Mouse (Mus musculus) macrophage (primary cell): Measurements from ENCODE around the gene Erp29. TPM values are rescaled to one million over a fixed set of nuclear protein-coding genes. Genes with fewer than 3 reads are reported as not detected.
"Not testable (repeated sequence)": the region's sequence is repeated elsewhere in the genome, so short reads cannot be mapped to it uniquely, and the experiment has no call there.

Experiments
- H3K27ac ChIP-seq: fragments of 350-480 bp; formaldehyde crosslinking; 2 replicates; pipeline ENCODE4 v1.9.0; 2021
- H3K36me3 ChIP-seq: fragments of 350-480 bp; formaldehyde crosslinking; 2 replicates; pipeline ENCODE4 v1.9.0; 2021; ENCODE audit errors: inconsistent target
- H3K4me3 ChIP-seq: fragments of 350-480 bp; formaldehyde crosslinking; 2 replicates; pipeline ENCODE4 v1.9.0; 2021; ENCODE audit errors: inconsistent target
- H3K79me2 ChIP-seq: fragments of 350-480 bp; formaldehyde crosslinking; 2 replicates; pipeline ENCODE4 v1.9.0; 2021; ENCODE audit errors: inconsistent target
- WGBS: methylation state at CpG from one replicate; pipeline ENCODE4 v1.1.7; 2026; ENCODE audit warnings: inconsistent platforms; ENCODE audit not compliant: missing documents; 5-methylcytosine and 5-hydroxymethylcytosine counted together
- polyA plus RNA-seq: library from polyadenylated mRNA; stranded (reverse); fragments of 250-400 nt; gene quantifications from 3 replicates; pipeline ENCODE4 v1.2.4, GENCODE M21; 2018; ENCODE audit warnings: inconsistent platforms
- total RNA-seq, 78 experiments: library from RNA; depleted of rRNA; stranded (reverse); fragments of 250-400 nt; gene quantifications; 1 replicate in 9 of 78; 2 replicates in 24 of 78; 3 replicates in 43 of 78; 4 replicates in 2 of 78; pipeline ENCODE4 v1.2.4; 2018; ENCODE audit warnings: inconsistent platforms in 56 of 78

The Erp29 gene
- 100 to 1,000 TPM in 3 of 26 experiments, 10 to 100 TPM in 21, 1 to 10 TPM in 2; 9.4 to 168 (median 42.3) TPM for total RNA-seq (2018; cell fraction: chromatin; rRNA removed)
- total RNA-seq (2018; cell fraction: cytosol; rRNA removed) = 100 to 1,000 TPM; 237 to 408 (median 331) TPM
- 100 to 1,000 TPM in 24 of 26 experiments, 10 to 100 TPM in 2; 61.1 to 379 (median 212) TPM for total RNA-seq (2018; cell fraction: nucleus; rRNA removed)
- 327 to 388 TPM (median 342 TPM) in 3 replicates for polyA plus RNA-seq

DNA sequence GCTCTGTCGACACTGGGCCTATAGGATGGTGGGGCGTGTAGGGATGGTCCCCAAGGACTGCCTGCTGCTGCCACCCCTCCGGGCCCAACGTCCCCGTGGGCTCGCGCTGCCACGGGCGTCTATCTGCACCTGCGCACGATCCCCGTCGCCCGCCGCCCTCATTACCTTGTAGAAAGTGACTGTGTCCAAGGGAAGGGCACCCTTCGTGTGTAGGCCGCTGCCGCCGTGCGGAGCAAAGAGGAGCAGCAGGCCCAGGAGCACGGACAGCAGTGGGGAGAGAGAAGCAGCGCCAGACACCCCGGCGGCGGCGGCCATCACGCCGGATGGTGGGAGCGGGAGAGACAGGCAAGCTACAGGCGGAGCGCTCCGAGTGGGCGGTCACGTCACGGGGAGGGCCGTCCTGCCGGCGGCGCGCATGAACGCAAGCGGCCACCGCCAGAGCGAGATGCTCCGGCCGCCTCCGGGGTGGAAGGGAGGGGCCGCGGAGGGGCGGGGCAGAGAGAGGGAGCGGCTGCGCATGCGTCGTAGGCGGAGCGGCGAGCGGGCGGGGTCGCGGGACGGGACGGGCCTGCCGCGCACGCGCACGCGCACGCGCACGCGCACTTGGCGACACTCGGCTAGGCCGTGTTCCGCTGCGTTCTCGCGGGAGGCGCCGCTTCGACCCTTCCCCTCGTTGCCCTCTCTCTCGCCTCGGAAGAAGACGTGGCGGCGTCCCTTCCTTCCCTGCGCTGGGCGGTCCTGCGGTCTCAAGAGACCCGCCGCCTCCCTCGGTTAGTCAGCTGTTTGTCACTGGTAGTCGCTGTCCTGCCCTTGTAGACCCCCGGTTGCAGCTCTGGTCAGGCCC is at the start of gene Erp29:
Erp29 (minus strand) TSS at position 481 of the 844 bp plus-strand sequence.
- H3K4me3 ChIP-seq = peak within 1 kb of the TSS; percentile 88
- WGBS = 2% methylated on average over 92 of the region's 97 CpGs
- H3K27ac ChIP-seq = peak within 1 kb of the TSS; percentile 97
- H3K79me2 ChIP-seq = peaks cover 55% of the 10 kb centered on the region
- H3K36me3 ChIP-seq = peaks cover 25% of the 10 kb centered on the region

DNA sequence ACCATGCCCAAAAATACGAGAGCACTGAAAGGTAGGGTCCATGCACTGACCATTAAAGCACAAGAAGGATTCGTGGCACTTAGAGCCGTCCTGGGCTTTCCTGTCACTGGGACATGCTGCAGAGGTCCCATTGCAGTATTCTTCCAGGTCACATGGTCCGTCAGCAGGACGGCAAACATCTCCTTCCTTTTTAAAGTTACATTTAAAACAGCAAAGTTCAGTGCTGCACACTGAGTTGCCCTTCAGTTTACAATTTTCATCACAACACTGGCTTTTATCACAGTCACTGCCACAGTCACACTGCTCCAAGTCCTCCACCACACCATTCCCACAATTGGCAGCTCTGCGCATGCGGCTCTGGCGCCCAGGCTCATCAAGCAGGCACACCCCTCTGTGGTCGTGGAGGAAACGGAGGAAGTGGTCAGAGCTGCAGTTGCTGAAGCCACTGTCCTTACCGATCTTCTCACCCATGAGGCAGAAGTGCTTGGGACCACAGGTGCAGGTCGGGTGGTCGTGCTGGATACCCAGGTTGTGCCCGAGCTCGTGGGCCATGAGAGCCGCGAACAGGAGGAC is 49.2 kb upstream of the Erp29 start:
- 11% methylated on average over 6 of the region's 17 CpGs for WGBS
- Histone ChIP-seq H3K4me3 (peak overlapping the region; percentile 13; the same call in 1 of the 2 replicates), H3K27ac (0 out of 2 replicates have a peak overlapping the region, but pooled peaks have one; percentile 13)
- H3K79me2 ChIP-seq, H3K36me3 ChIP-seq: not testable (repeated sequence)

DNA sequence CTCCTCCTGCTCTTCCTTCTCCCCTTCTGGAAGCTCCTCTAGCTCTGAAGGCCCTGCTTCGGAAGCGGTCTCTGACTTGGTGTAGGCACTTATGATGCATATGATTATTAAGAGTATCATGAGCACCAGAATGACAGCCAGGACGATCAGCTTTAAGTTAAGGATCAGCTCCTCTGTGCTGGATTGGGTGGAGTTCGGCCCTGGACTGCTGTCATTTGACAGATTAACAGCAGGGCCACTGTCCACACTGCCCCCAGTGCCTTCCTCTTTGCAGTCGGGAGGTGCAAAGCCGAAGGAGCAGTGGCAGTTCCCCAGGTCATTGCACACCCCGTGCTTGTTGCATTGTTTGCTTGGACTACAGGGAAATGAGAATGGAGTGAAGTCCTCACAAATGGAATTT is 48.4 kb upstream of the Erp29 start:
- WGBS = 21% methylated on average over 7 of the region's 7 CpGs
- no peaks in the 10 kb centered on the region for H3K36me3 ChIP-seq
- 0 out of 2 replicates have a peak overlapping the region, but pooled peaks have one; percentile 13 for H3K27ac ChIP-seq
- no peaks in the 10 kb centered on the region for H3K79me2 ChIP-seq
- H3K4me3 ChIP-seq = no peak overlapping the region

DNA sequence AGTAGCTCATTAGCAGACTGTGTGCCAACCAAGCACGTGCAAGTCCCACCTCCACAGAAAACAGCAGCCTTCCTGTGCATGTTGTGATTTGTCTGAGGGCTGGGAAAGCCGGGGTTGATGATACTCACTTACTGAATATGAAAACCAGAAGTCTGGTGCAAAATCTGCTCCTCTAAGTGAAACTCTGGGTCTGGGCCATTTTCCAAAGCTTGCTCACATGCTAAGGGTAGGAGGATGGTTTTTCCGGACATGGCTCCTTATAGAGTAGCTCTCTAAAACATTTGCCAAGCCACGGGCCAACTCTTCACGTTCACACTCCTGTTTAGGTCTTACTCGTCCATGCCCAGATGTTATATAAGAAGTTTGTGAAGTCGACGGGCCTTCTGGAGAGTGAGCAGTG is 41.0 kb upstream of the Erp29 start:
- Histone ChIP-seq H3K4me3 (no peak overlapping the region), H3K27ac (no peak overlapping the region), H3K36me3 (no peaks in the 10 kb centered on the region), H3K79me2 (no peaks in the 10 kb centered on the region)
- 79% methylated on average over 8 of the region's 8 CpGs for WGBS

DNA sequence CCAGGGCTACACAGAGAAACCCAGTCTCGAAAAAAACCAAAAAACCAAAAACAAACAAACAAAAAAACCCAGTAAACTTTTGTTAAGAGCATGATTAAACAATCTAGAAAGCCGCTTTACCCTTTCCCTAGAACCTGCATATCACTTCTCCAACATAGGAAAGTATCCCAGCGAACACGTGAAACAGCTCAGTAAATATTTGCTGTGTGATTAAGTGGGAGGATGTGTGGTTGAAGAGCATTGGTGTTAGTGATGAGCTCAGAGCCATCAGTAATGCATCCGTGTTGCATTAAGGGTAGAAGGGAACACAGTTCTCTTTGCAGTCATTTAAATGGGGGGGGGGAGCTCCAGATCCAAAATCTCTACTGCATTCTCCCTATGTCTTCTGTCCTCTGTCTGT is 32.5 kb upstream of the Erp29 start:
- Histone ChIP-seq H3K27ac (no peak overlapping the region), H3K36me3 (no peaks in the 10 kb centered on the region), H3K79me2 (no peaks in the 10 kb centered on the region), H3K4me3 (no peak overlapping the region)
- 85% methylated on average over 5 of the region's 5 CpGs for WGBS

DNA sequence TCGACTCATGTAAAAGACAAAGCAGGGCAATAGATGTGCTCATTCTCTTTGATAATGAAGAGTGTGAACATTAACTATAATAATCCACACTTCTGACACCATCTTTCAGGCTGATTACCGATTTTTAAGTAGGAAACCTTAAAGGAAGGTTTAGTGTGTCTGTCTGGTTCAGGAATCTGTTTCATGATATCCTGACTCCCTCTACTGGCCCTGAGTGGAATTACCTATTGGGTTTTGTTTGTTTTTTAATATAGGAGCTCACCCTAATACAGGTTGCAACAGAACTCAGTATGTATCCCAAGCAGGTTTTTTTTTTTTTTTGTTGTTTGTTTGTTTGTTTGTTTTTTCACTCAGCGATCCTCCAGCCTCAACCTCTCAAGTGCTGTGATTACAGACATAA is 25.4 kb upstream of the Erp29 start:
- Histone ChIP-seq H3K79me2 (no peaks in the 10 kb centered on the region), H3K4me3 (no peak overlapping the region), H3K27ac (no peak overlapping the region), H3K36me3 (no peaks in the 10 kb centered on the region)
- 33% methylated on average over 3 of the region's 3 CpGs for WGBS

DNA sequence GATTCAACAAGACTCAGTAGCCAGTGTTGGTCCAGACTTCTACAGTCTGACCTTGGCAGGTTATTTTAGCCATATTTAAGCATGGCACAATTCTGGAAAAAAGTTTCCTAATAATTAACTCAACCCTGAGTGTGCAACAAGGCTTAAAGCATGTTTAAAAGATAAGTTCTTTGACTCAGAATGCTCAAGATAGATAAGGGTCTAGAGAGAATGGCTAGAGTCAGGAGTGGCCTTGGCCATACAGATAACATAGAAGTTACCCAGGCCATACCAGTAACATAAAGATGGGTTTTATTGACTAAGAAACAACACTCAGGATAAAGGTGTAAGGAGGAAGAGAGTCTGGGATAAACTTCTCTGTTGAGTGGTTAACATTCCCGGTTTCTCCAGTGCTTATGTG is 23.7 kb upstream of the Erp29 start:
- H3K79me2 ChIP-seq = no peaks in the 10 kb centered on the region
- H3K4me3 ChIP-seq = no peak overlapping the region
- WGBS = 100% methylated on average over 1 of the region's 1 CpGs
- H3K36me3 ChIP-seq = no peaks in the 10 kb centered on the region
- no peak overlapping the region for H3K27ac ChIP-seq

DNA sequence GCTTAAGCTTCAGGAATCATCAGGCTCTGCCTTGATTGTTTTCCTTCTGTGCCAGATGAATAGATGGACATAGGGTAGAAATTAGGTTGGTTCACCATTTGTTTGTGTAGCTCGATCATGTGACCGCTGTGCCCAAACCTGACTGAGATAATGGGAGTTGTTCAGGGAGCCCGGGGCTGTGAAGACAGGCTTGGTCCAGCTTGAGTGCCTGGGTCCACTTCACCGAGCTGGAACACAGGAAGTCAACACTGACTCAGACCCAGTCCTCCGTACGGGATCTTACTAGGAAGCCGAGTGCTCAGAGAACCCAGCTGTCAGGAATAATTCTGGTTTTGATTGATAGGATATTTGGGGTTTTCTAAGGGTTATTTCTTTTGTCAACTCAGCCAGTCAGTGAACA is 22.3 kb upstream of the Erp29 start:
- 90% methylated on average over 6 of the region's 7 CpGs for WGBS
- Histone ChIP-seq H3K27ac (no peak overlapping the region), H3K36me3 (no peaks in the 10 kb centered on the region), H3K79me2 (no peaks in the 10 kb centered on the region), H3K4me3 (no peak overlapping the region)

DNA sequence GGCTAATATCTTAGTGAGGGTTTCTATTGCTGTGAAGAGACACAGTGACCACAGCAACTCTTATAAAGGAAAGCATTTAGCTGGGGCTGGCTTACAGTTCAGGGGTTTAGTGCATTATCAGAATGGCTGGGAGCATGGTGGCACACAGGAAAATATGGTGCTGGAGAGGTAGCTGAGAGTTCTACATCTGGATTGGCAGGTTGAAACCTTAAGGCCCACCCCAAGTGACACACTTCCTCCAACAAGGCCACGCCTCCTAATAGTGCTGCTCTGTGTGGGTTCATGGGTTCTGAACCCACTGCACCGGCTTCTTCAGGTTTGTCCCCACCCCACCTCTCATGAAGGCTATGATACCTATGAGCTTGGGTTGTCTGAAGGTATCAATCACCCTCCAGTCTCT is 20.1 kb upstream of the Erp29 start:
- Histone ChIP-seq H3K4me3 (no peak overlapping the region), H3K36me3 (no peaks in the 10 kb centered on the region), H3K27ac (no peak overlapping the region), H3K79me2 (no peaks in the 10 kb centered on the region)
- 78% methylated on average over 2 of the region's 2 CpGs for WGBS

DNA sequence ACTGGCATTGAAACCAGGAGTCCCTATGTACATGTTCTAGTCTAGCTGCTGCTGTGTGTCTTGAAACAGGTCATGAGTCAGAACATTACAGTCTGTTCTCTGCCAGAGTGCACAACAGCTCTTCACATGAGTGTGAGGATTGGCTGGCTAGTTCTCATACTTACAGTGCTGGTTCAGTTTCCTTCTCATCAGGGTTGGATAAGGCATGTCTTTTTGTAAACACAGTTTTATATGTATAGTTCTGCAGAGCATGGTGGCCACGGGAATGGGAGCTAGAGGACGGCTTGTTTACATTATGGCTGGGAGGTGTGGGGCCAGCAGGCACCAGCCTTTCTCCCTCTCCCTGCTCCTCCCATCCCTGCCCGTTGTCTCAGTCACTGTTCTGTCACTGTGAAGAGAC is 17.3 kb upstream of the Erp29 start:
- WGBS = 71% methylated on average over 3 of the region's 3 CpGs
- Histone ChIP-seq H3K79me2 (no peaks in the 10 kb centered on the region), H3K27ac (no peak overlapping the region), H3K4me3 (no peak overlapping the region), H3K36me3 (no peaks in the 10 kb centered on the region)

DNA sequence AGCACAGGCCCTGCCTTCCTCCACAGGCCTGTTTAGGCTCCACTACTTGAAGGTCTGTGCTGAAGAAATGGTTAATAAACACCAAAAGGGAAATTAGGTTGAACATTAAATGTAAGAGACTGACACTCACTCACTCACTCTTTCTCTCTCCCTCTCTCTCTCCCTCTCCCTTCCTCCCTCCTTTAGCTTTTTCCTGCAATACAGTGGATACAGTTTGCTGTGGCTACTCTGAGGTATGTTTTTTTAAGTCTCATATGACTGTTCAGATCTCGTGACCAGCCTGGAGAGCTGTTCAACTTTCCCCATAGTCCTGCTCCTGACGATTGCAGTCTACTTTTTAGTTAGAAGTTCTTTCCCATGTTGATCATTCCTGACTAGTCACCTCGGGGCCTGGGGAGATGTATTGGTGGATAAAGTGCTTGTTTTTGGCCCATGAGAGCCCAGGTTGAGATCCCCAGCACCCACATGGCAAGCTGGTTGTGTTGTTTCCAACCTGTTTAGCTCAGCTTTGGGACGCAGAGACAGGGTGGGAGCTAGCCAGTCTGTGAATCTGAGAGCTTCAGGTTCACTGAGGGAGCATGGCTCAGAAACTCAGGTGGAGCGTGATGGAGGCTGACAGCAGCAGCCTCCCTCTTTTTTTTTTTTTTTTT is 11.4 kb upstream of the Erp29 start:
- H3K4me3 ChIP-seq = no peak overlapping the region
- H3K27ac ChIP-seq = no peak overlapping the region
- no peaks in the 10 kb centered on the region for H3K79me2 ChIP-seq
- H3K36me3 ChIP-seq = no peaks in the 10 kb centered on the region
- 88% methylated on average over 4 of the region's 5 CpGs for WGBS

DNA sequence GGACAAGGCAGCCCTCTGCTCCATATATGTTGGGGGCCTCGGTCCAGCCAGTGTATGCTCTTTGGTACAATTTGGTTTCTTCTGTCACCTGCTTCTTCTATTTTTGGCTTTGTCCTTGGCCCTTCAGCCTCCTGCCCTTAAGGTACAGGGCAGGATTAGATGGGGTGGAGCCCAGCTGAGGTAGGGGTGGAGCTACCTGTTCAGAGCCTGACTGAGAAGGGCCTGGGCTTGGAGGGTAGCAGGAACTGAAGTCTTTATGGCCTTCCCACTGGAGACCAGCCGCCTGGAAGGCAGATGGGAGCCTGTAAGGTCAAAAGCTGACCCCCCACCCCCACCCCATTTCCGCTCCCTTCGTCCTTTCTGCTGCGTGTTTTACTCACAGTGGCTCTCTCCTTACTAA is 10.7 kb upstream of the Erp29 start:
- Histone ChIP-seq H3K4me3 (no peak overlapping the region), H3K79me2 (no peaks in the 10 kb centered on the region), H3K27ac (no peak overlapping the region), H3K36me3 (no peaks in the 10 kb centered on the region)
- WGBS = 88% methylated on average over 3 of the region's 5 CpGs

DNA sequence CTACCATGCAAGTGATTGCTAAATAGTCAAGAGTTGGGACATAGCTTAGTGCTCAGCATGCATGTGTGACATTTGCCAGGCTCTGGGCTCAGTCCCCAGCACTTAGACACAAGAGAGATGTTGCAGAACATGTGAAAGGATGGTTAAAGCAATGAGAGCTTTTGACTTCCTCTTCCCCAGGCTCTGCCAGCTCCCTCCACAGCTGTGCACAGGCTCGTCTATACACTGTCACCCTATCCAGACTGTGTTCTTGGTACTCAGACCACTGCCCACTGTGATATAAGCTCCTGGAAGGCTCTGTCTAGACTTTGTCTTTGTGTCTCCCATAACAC is 9.8 kb upstream of the Erp29 start:
- Histone ChIP-seq H3K27ac (no peak overlapping the region), H3K36me3 (no peaks in the 10 kb centered on the region), H3K4me3 (no peak overlapping the region), H3K79me2 (no peaks in the 10 kb centered on the region)
- 18% methylated on average over 1 of the region's 1 CpGs for WGBS

DNA sequence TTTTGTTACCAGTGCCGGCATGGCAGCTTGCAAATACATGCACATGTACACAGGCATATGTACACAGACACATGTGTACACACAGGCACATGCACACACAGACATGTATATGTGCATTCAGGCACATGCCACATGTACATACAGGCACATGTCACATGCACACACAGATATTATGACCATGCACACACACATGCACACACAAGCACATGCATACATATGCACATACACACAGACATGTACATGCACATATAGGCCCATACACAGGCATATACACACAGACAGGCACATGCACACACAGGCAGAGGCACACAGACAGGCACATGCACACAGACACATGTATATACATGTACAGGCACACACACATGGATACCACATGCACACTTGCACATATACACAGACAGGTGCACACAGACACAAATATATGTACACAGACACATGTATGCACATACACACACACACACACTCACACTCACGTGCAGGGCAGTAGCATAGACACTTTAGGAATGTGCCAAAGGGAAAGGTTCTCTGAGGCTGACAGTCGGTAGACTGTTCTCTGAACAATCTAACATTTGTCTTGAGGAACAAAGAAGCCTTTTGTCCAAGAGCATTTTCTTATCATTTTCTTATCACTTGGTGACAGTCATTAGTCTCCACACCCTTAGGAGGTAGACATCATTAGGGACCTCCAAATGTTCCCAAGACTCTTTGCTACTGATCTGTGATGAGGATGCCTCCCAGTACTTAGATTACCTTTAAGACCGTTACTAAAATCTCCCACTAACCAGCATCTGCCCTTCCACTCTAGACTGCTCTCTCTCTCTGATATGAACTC is 9.2 kb upstream of the Erp29 start:
- H3K27ac ChIP-seq = no peak overlapping the region
- H3K36me3 ChIP-seq = no peaks in the 10 kb centered on the region
- H3K4me3 ChIP-seq = no peak overlapping the region
- 86% methylated on average over 4 of the region's 4 CpGs for WGBS
- H3K79me2 ChIP-seq = no peaks in the 10 kb centered on the region
